Mouse (Mus musculus) olfactory bulb, adult 2 months (tissue): ENCODE measurements around the gene Klhl3.

Source experiments
- CTCF ChIP-seq: fragments of 200-500 bp; IDR thresholded peaks from 2 replicates; pipeline ENCODE4 v1.5.1; 2012; ENCODE audit warnings: low read depth, mild to moderate bottlenecking, low read length, moderate library complexity; ENCODE audit not compliant: insufficient read depth
- POLR2A ChIP-seq: fragments of 200-500 bp; IDR thresholded peaks from 2 replicates; pipeline ENCODE4 v1.6.1; 2012; ENCODE audit warnings: mild to moderate bottlenecking, low read depth, low read length, moderate library complexity; ENCODE audit not compliant: insufficient read depth

DNA sequence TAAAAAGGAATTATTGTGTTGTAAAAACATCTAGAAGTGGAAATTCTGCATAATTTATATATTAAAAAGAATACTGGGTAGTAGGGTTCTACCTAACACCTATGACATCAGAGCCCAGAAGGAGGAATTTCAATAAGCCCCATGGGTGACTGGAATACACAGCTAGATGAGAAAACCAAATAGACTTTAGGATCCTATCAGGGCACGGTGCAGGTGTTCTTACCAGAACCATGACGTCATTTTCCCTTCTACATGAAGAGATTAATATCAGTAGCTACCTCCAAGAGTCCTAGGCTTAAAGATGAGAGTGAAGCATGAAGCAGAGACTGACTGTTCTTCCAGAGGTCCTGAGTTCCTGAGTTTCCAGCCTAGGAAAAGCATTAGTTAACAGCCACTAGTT is 3.4 kb upstream of the Klhl3 start:
- TF ChIP-seq CTCF (no peak), POLR2A (no peak)
